Mouse (Mus musculus) heart, embryonic 10.5 days (tissue): ENCODE measurements at regions not wholly inside any gene's neighbourhood (a gene's known extent, or its start where the extent isn't known, plus 50 kb on each side); places are given as distances from the start of the nearest gene placed in this dataset.

Experiments used
- DNase-seq: peaks from one replicate; pipeline ENCODE4 v3.0.0-alpha.2; 2017; ENCODE audit warnings: low spot score
- H3K27ac ChIP-seq: fragments of 300-500 bp; sonication (generic); 2 replicates; pipeline ENCODE4 v1.5.1; 2016; ENCODE audit warnings: mild to moderate bottlenecking
- H3K27me3 ChIP-seq: fragments of 300-500 bp; sonication (generic); 2 replicates; pipeline ENCODE4 v1.6.1; 2016; ENCODE audit warnings: mild to moderate bottlenecking; ENCODE audit not compliant: poor library complexity, insufficient read depth, severe bottlenecking
- H3K36me3 ChIP-seq: fragments of 300-500 bp; sonication (generic); 2 replicates; pipeline ENCODE4 v1.6.1; 2016; ENCODE audit warnings: mild to moderate bottlenecking, moderate library complexity
- H3K4me1 ChIP-seq: fragments of 300-500 bp; sonication (generic); 2 replicates; pipeline ENCODE4 v1.6.1; 2016; ENCODE audit warnings: mild to moderate bottlenecking
- H3K4me3 ChIP-seq: fragments of 300-500 bp; sonication (generic); 2 replicates; pipeline ENCODE4 v1.5.1; 2016; ENCODE audit warnings: mild to moderate bottlenecking, moderate library complexity
- H3K9me3 ChIP-seq: fragments of 300-500 bp; sonication (generic); 2 replicates; pipeline ENCODE4 v1.6.1; 2016; ENCODE audit warnings: mild to moderate bottlenecking, moderate library complexity
- WGBS: fragments of 180-500 bp; shearing (Covaris S2); methylation state at CpG from one replicate; pipeline ENCODE4 v1.1.7; 2016; 5-methylcytosine and 5-hydroxymethylcytosine counted together

- Histone ChIP-seq H3K27me3 (no peaks in the 10 kb centered on the region), H3K27ac (no peak overlapping the region), H3K9me3 (no peaks in the 10 kb centered on the region), H3K4me1 (no peaks in the 10 kb centered on the region), H3K36me3 (no peaks in the 10 kb centered on the region), H3K4me3 (no peak overlapping the region)
- WGBS, result 75% methylated on average over 5 of the region's 5 CpGs
- no peak for DNase-seq
These were observed 206.9 kb upstream of the Sox2 start for GRCm38 (mm10) chr3:34443307-34443706.

- no peak for DNase-seq
- Histone ChIP-seq H3K36me3 (no peaks in the 10 kb centered on the region), H3K27me3 (no peaks in the 10 kb centered on the region), H3K4me1 (no peaks in the 10 kb centered on the region), H3K9me3 (no peaks in the 10 kb centered on the region), H3K27ac (no peak overlapping the region), H3K4me3 (no peak overlapping the region)
- 62% methylated on average over 4 of the region's 4 CpGs for WGBS
These were observed 208.4 kb upstream of the Sox2 start for GRCm38 (mm10) chr3:34441792-34442191.

GRCm38 (mm10) chr3:34441266-34441665 is 208.9 kb upstream of the Sox2 start:
- no peak for DNase-seq
- Histone ChIP-seq H3K27ac (no peak overlapping the region), H3K4me1 (no peaks in the 10 kb centered on the region), H3K4me3 (no peak overlapping the region), H3K27me3 (no peaks in the 10 kb centered on the region), H3K9me3 (no peaks in the 10 kb centered on the region), H3K36me3 (no peaks in the 10 kb centered on the region)
- 59% methylated on average over 5 of the region's 5 CpGs for WGBS

- DNase-seq, result no peak
- Histone ChIP-seq H3K27ac (no peak overlapping the region), H3K4me1 (no peaks in the 10 kb centered on the region), H3K36me3 (no peaks in the 10 kb centered on the region), H3K27me3 (no peaks in the 10 kb centered on the region), H3K4me3 (no peak overlapping the region), H3K9me3 (peaks cover 3% of the 10 kb centered on the region; the same call in 1 of the 2 replicates)
- 55% methylated on average over 9 of the region's 9 CpGs for WGBS
These were observed 215.3 kb upstream of the Sox2 start for GRCm38 (mm10) chr3:34434901-34435300.

GRCm38 (mm10) chr3:34427967-34428366 is 222.2 kb upstream of the Sox2 start:
- H3K4me1 ChIP-seq, result 0 out of 2 replicates have a peak, but pooled peaks cover 7% of the 10 kb centered on the region
- DNase-seq, result no peak
- H3K27ac ChIP-seq, result no peak overlapping the region
- no peaks in the 10 kb centered on the region for H3K36me3 ChIP-seq
- no peaks in the 10 kb centered on the region for H3K27me3 ChIP-seq
- H3K4me3 ChIP-seq, result no peak overlapping the region
- 89% methylated on average over 8 of the region's 8 CpGs for WGBS
- H3K9me3 ChIP-seq, result peaks cover 3% of the 10 kb centered on the region; the same call in 1 of the 2 replicates

GRCm38 (mm10) chr3:34427495-34427894 is 222.7 kb upstream of the Sox2 start:
- WGBS, result 66% methylated on average over 4 of the region's 4 CpGs
- Histone ChIP-seq H3K27me3 (no peaks in the 10 kb centered on the region), H3K36me3 (no peaks in the 10 kb centered on the region), H3K4me3 (no peak overlapping the region), H3K9me3 (peaks cover under 1% of the 10 kb centered on the region; the same call in 1 of the 2 replicates), H3K27ac (no peak overlapping the region), H3K4me1 (0 out of 2 replicates have a peak, but pooled peaks cover 7% of the 10 kb centered on the region)
- DNase-seq, result no peak

GRCm38 (mm10) chr3:34426955-34427354 is 223.2 kb upstream of the Sox2 start:
- 72% methylated on average over 10 of the region's 10 CpGs for WGBS
- Histone ChIP-seq H3K9me3 (no peaks in the 10 kb centered on the region), H3K27ac (no peak overlapping the region), H3K27me3 (no peaks in the 10 kb centered on the region), H3K4me1 (0 out of 2 replicates have a peak, but pooled peaks cover 7% of the 10 kb centered on the region), H3K36me3 (no peaks in the 10 kb centered on the region), H3K4me3 (no peak overlapping the region)
- no peak for DNase-seq

GRCm38 (mm10) chr3:34411915-34412306 is 238.3 kb upstream of the Sox2 start:
- Histone ChIP-seq H3K36me3 (no peaks in the 10 kb centered on the region), H3K9me3 (no peaks in the 10 kb centered on the region), H3K4me3 (no peak overlapping the region), H3K4me1 (no peaks in the 10 kb centered on the region), H3K27ac (no peak overlapping the region), H3K27me3 (no peaks in the 10 kb centered on the region)
- no peak for DNase-seq
- 80% methylated on average over 3 of the region's 3 CpGs for WGBS

- no peak for DNase-seq
- H3K4me3 ChIP-seq, result no peak overlapping the region
- no peaks in the 10 kb centered on the region for H3K27me3 ChIP-seq
- H3K9me3 ChIP-seq, result no peaks in the 10 kb centered on the region
- H3K27ac ChIP-seq, result no peak overlapping the region
- 66% methylated on average over 10 of the region's 10 CpGs for WGBS
- no peaks in the 10 kb centered on the region for H3K36me3 ChIP-seq
- no peaks in the 10 kb centered on the region for H3K4me1 ChIP-seq
These were observed 238.9 kb upstream of the Sox2 start for GRCm38 (mm10) chr3:34411142-34411914.

GRCm38 (mm10) chr3:34403586-34403985 is 246.6 kb upstream of the Sox2 start:
- H3K36me3 ChIP-seq, result no peaks in the 10 kb centered on the region
- DNase-seq, result no peak
- H3K9me3 ChIP-seq, result no peaks in the 10 kb centered on the region
- no peak overlapping the region for H3K4me3 ChIP-seq
- no peaks in the 10 kb centered on the region for H3K27me3 ChIP-seq
- H3K4me1 ChIP-seq, result no peaks in the 10 kb centered on the region
- no peak overlapping the region for H3K27ac ChIP-seq
- WGBS, result 72% methylated on average over 2 of the region's 2 CpGs

- H3K9me3 ChIP-seq, result no peaks in the 10 kb centered on the region
- H3K36me3 ChIP-seq, result no peaks in the 10 kb centered on the region
- WGBS, result 87% methylated on average over 2 of the region's 2 CpGs
- no peak for DNase-seq
- H3K4me1 ChIP-seq, result no peaks in the 10 kb centered on the region
- H3K27me3 ChIP-seq, result no peaks in the 10 kb centered on the region
- H3K27ac ChIP-seq, result no peak overlapping the region
- no peak overlapping the region for H3K4me3 ChIP-seq
These were observed 258.9 kb upstream of the Sox2 start for GRCm38 (mm10) chr3:34391275-34391674.

- WGBS, result 85% methylated on average over 12 of the region's 12 CpGs
These were observed 265.2 kb upstream of the Sox2 start for GRCm38 (mm10) chr3:34384965-34385505.

GRCm38 (mm10) chr3:34377913-34378312 is 272.3 kb upstream of the Sox2 start:
- Histone ChIP-seq H3K36me3 (no peaks in the 10 kb centered on the region), H3K4me1 (no peaks in the 10 kb centered on the region), H3K27me3 (no peaks in the 10 kb centered on the region), H3K27ac (no peak overlapping the region), H3K9me3 (no peaks in the 10 kb centered on the region), H3K4me3 (no peak overlapping the region)
- no peak for DNase-seq
- WGBS, result 47% methylated on average over 2 of the region's 2 CpGs

More at GRCm38 (mm10) chr3:34384965-34385505, 265.2 kb upstream of the Sox2 start:
- H3K9me3 ChIP-seq, result no peaks in the 10 kb centered on the region
- no peak for DNase-seq
- H3K27me3 ChIP-seq, result no peaks in the 10 kb centered on the region
- H3K36me3 ChIP-seq, result no peaks in the 10 kb centered on the region
- H3K27ac ChIP-seq, result no peak overlapping the region
- no peak overlapping the region for H3K4me3 ChIP-seq
- no peaks in the 10 kb centered on the region for H3K4me1 ChIP-seq
